Mouse (Mus musculus): ENCODE results near the gene Sohlh1.

GRCm38 (mm10) chr2:25879061-25879460 lies 32.0 kb upstream of the Sohlh1 start:
- no peak for TF ChIP-seq POLR2A (IDR thresholded peaks at IDR 0.05; ENCODE audit: borderline replicate concordance, insufficient read depth, low read length)
- TF ChIP-seq CTCF (IDR thresholded peaks at IDR 0.05; ENCODE audit: borderline replicate concordance, insufficient read depth, low read depth, low read length): no peak

Data from cerebellum, adult 2 months (tissue).